Mouse (Mus musculus) kidney, postnatal 4 days (tissue): Measurements from ENCODE around the gene Nyap2.
A peak's percentile ranks its signal among the peaks of the same experiment; 100 is the strongest.

Experiments used
- DNase-seq, 2 experiments: peaks; one replicate each; pipeline ENCODE4 v3.0.0; 2021; ENCODE audit warnings: mixed read lengths in 2 of 2

Nyap2 gene

GRCm38 (mm10) chr1:81076831-81077664, at the start of gene Nyap2:
Gene Nyap2, plus strand, starts transcription at chr1:81076950.
- peak; percentile 44 to 48 for DNase-seq

GRCm38 (mm10) chr1:81042907-81043868, 33.6 kb upstream of the Nyap2 start:
- DNase-seq: no peak

GRCm38 (mm10) chr1:81058340-81058739, 18.4 kb upstream of the Nyap2 start:
- DNase-seq: no peak

- no peak for DNase-seq
These were observed 17.9 kb upstream of the Nyap2 start for GRCm38 (mm10) chr1:81058835-81059234.

- DNase-seq: no peak
These were observed 13.9 kb upstream of the Nyap2 start for GRCm38 (mm10) chr1:81062811-81063210.

GRCm38 (mm10) chr1:81076259-81076658, 491 bp upstream of the Nyap2 start:
- DNase-seq: no peak

- no peak for DNase-seq
These were observed 1.0 kb downstream of the Nyap2 start for GRCm38 (mm10) chr1:81077665-81078314.

GRCm38 (mm10) chr1:81087485-81087884, 10.7 kb downstream of the Nyap2 start:
- no peak for DNase-seq

GRCm38 (mm10) chr1:81090400-81090799, 13.7 kb downstream of the Nyap2 start:
- DNase-seq: no peak

- no peak for DNase-seq
These were observed 14.2 kb downstream of the Nyap2 start for GRCm38 (mm10) chr1:81090979-81091378.

- DNase-seq: no peak
These were observed 15.3 kb downstream of the Nyap2 start for GRCm38 (mm10) chr1:81092056-81092455.

- DNase-seq: no peak
These were observed 16.1 kb downstream of the Nyap2 start for GRCm38 (mm10) chr1:81092886-81093285.

GRCm38 (mm10) chr1:81098950-81099349, 22.2 kb downstream of the Nyap2 start:
- DNase-seq: no peak

GRCm38 (mm10) chr1:81101749-81102148, 25.0 kb downstream of the Nyap2 start:
- no peak for DNase-seq

- no peak for DNase-seq
These were observed 43.0 kb downstream of the Nyap2 start for GRCm38 (mm10) chr1:81119732-81120131.

- no peak for DNase-seq
These were observed 55.4 kb downstream of the Nyap2 start for GRCm38 (mm10) chr1:81132007-81132712.

- no peak for DNase-seq
These were observed 67.1 kb downstream of the Nyap2 start for GRCm38 (mm10) chr1:81143855-81144254.

GRCm38 (mm10) chr1:81145576-81145975, 68.8 kb downstream of the Nyap2 start:
- DNase-seq: no peak

- no peak for DNase-seq
These were observed 92.5 kb downstream of the Nyap2 start for GRCm38 (mm10) chr1:81169245-81169644.

- no peak for DNase-seq
These were observed 96.0 kb downstream of the Nyap2 start for GRCm38 (mm10) chr1:81172703-81173102.

GRCm38 (mm10) chr1:81173303-81173702, 96.6 kb downstream of the Nyap2 start:
- no peak for DNase-seq

- DNase-seq: no peak
These were observed 103.0 kb downstream of the Nyap2 start for GRCm38 (mm10) chr1:81179725-81180124.
